Mouse (Mus musculus) embryonic facial prominence, embryonic 15.5 days (tissue): ENCODE measurements at regions not wholly inside any gene's neighbourhood (a gene's known extent, or its start where the extent isn't known, plus 50 kb on each side); places are given as distances from the start of the nearest gene placed in this dataset.

Experiments
- ATAC-seq: fragments of 200-750 bp; cut with Nextera tagmentation; 2 replicates; pipeline ENCODE4 v1.8.0; 2017; ENCODE audit warnings: low read depth, moderate TSS enrichment; ENCODE audit not compliant: insufficient number of reproducible peaks, low FRiP score, low TSS enrichment
- H3K27ac ChIP-seq: fragments of 300-500 bp; sonication (generic); replicated peaks from 2 replicates; pipeline ENCODE4 v1.5.1; 2015; ENCODE audit warnings: mild to moderate bottlenecking, inconsistent platforms
- H3K27me3 ChIP-seq: fragments of 300-500 bp; sonication (generic); 2 replicates; pipeline ENCODE4 v1.6.1; 2015; ENCODE audit warnings: inconsistent platforms
- H3K36me3 ChIP-seq: fragments of 300-500 bp; sonication (generic); 2 replicates; pipeline ENCODE4 v1.6.1; 2015; ENCODE audit warnings: mild to moderate bottlenecking, inconsistent platforms
- H3K4me1 ChIP-seq: fragments of 300-500 bp; sonication (generic); 2 replicates; pipeline ENCODE4 v1.6.1; 2015; ENCODE audit warnings: inconsistent platforms
- H3K4me2 ChIP-seq: fragments of 300-500 bp; sonication (generic); replicated peaks from 2 replicates; pipeline ENCODE4 v1.6.1; 2015; ENCODE audit warnings: mild to moderate bottlenecking, inconsistent platforms
- H3K4me3 ChIP-seq: fragments of 300-500 bp; sonication (generic); replicated peaks from 2 replicates; pipeline ENCODE4 v1.5.1; 2015; ENCODE audit warnings: mild to moderate bottlenecking, inconsistent platforms
- H3K9ac ChIP-seq: fragments of 300-500 bp; sonication (generic); 2 replicates; pipeline ENCODE4 v1.6.1; 2015; ENCODE audit warnings: inconsistent platforms
- H3K9me3 ChIP-seq: fragments of 300-500 bp; sonication (generic); replicated peaks from 2 replicates; pipeline ENCODE4 v1.6.1; 2016; ENCODE audit warnings: inconsistent platforms
- WGBS: fragments of 180-500 bp; shearing (Covaris S2); methylation state at CpG from one replicate; pipeline ENCODE4 v1.1.7; 2015; 5-methylcytosine and 5-hydroxymethylcytosine counted together

- H3K9me3 ChIP-seq, result no peaks in the 10 kb centered on the region
- H3K4me2 ChIP-seq, result no peak overlapping the region
- peaks cover 17% of the 10 kb centered on the region for H3K4me1 ChIP-seq
- H3K27me3 ChIP-seq, result no peaks in the 10 kb centered on the region
- H3K4me3 ChIP-seq, result no peak overlapping the region
- no peaks in the 10 kb centered on the region for H3K36me3 ChIP-seq
- H3K27ac ChIP-seq, result no peak overlapping the region
- no peak for ATAC-seq
- no peak overlapping the region for H3K9ac ChIP-seq
- WGBS, result 81% methylated on average over 8 of the region's 8 CpGs
Measured at GRCm38 (mm10) chr1:39102126-39102905, 91.2 kb upstream of the Npas2 start.

- no peak overlapping the region for H3K4me3 ChIP-seq
- no peak for ATAC-seq
- WGBS, result 78% methylated on average over 14 of the region's 14 CpGs
Measured at GRCm38 (mm10) chr1:39102989-39103910, 90.3 kb upstream of the Npas2 start.

GRCm38 (mm10) chr1:39105546-39106371, 87.8 kb upstream of the Npas2 start:
- peak overlapping the region; percentile 31 for H3K27ac ChIP-seq
- WGBS, result 36% methylated on average over 17 of the region's 17 CpGs
- no peak overlapping the region for H3K9ac ChIP-seq
- no peaks in the 10 kb centered on the region for H3K9me3 ChIP-seq
- H3K36me3 ChIP-seq, result no peaks in the 10 kb centered on the region
- no peaks in the 10 kb centered on the region for H3K27me3 ChIP-seq
- H3K4me2 ChIP-seq, result no peak overlapping the region
- H3K4me1 ChIP-seq, result peaks cover 17% of the 10 kb centered on the region
- ATAC-seq, result no peak
- H3K4me3 ChIP-seq, result no peak overlapping the region

More at GRCm38 (mm10) chr1:39102989-39103910, 90.3 kb upstream of the Npas2 start:
- Histone ChIP-seq H3K27me3 (no peaks in the 10 kb centered on the region), H3K36me3 (no peaks in the 10 kb centered on the region), H3K9ac (no peak overlapping the region), H3K27ac (no peak overlapping the region), H3K9me3 (no peaks in the 10 kb centered on the region), H3K4me1 (peaks cover 17% of the 10 kb centered on the region), H3K4me2 (no peak overlapping the region)

GRCm38 (mm10) chr1:39106372-39106643, 87.2 kb upstream of the Npas2 start:
- Histone ChIP-seq H3K4me2 (no peak overlapping the region), H3K9ac (no peak overlapping the region), H3K4me3 (no peak overlapping the region), H3K9me3 (no peaks in the 10 kb centered on the region), H3K36me3 (no peaks in the 10 kb centered on the region), H3K4me1 (peaks cover 17% of the 10 kb centered on the region), H3K27me3 (no peaks in the 10 kb centered on the region), H3K27ac (peak overlapping the region; percentile 18; the same call in 1 of the 2 replicates)
- WGBS, result 38% methylated on average over 4 of the region's 4 CpGs
- ATAC-seq, result peak; percentile 47; the same call in 1 of the 2 replicates

GRCm38 (mm10) chr1:39106650-39107049, 86.9 kb upstream of the Npas2 start:
- H3K9ac ChIP-seq, result no peak overlapping the region
- H3K9me3 ChIP-seq, result no peaks in the 10 kb centered on the region
- no peaks in the 10 kb centered on the region for H3K36me3 ChIP-seq
- no peak overlapping the region for H3K4me2 ChIP-seq
- H3K27ac ChIP-seq, result peak overlapping the region; percentile 18; the same call in 1 of the 2 replicates
- peaks cover 17% of the 10 kb centered on the region for H3K4me1 ChIP-seq
- H3K27me3 ChIP-seq, result no peaks in the 10 kb centered on the region
- WGBS, result 30% methylated on average over 6 of the region's 6 CpGs
- H3K4me3 ChIP-seq, result no peak overlapping the region
- ATAC-seq, result peak; percentile 43; the same call in 1 of the 2 replicates

- H3K27me3 ChIP-seq, result no peaks in the 10 kb centered on the region
- H3K9ac ChIP-seq, result no peak overlapping the region
- H3K4me1 ChIP-seq, result no peaks in the 10 kb centered on the region
- H3K9me3 ChIP-seq, result no peaks in the 10 kb centered on the region
- 80% methylated on average over 6 of the region's 6 CpGs for WGBS
- H3K4me2 ChIP-seq, result no peak overlapping the region
- no peaks in the 10 kb centered on the region for H3K36me3 ChIP-seq
- no peak for ATAC-seq
- H3K4me3 ChIP-seq, result no peak overlapping the region
- H3K27ac ChIP-seq, result 0 out of 2 replicates have a peak overlapping the region, but pooled peaks have one; percentile 17
Measured at GRCm38 (mm10) chr1:39116319-39116718, 77.2 kb upstream of the Npas2 start.

GRCm38 (mm10) chr1:39122316-39123015, 71.1 kb upstream of the Npas2 start:
- no peak overlapping the region for H3K4me2 ChIP-seq
- H3K36me3 ChIP-seq, result no peaks in the 10 kb centered on the region
- no peak overlapping the region for H3K4me3 ChIP-seq
- 56% methylated on average over 8 of the region's 8 CpGs for WGBS
- H3K4me1 ChIP-seq, result no peaks in the 10 kb centered on the region
- H3K9me3 ChIP-seq, result no peaks in the 10 kb centered on the region
- ATAC-seq, result no peak
- no peaks in the 10 kb centered on the region for H3K27me3 ChIP-seq
- no peak overlapping the region for H3K27ac ChIP-seq
- no peak overlapping the region for H3K9ac ChIP-seq

- 70% methylated on average over 10 of the region's 10 CpGs for WGBS
- H3K4me2 ChIP-seq, result no peak overlapping the region
- H3K36me3 ChIP-seq, result no peaks in the 10 kb centered on the region
- no peak overlapping the region for H3K9ac ChIP-seq
- H3K4me3 ChIP-seq, result no peak overlapping the region
- H3K9me3 ChIP-seq, result no peaks in the 10 kb centered on the region
- no peaks in the 10 kb centered on the region for H3K27me3 ChIP-seq
- ATAC-seq, result no peak
- H3K4me1 ChIP-seq, result no peaks in the 10 kb centered on the region
- H3K27ac ChIP-seq, result no peak overlapping the region
Measured at GRCm38 (mm10) chr1:39123081-39123812, 70.3 kb upstream of the Npas2 start.

GRCm38 (mm10) chr1:39123813-39124146, 69.8 kb upstream of the Npas2 start:
- Histone ChIP-seq H3K4me3 (no peak overlapping the region), H3K27me3 (no peaks in the 10 kb centered on the region), H3K27ac (no peak overlapping the region), H3K4me1 (no peaks in the 10 kb centered on the region), H3K4me2 (no peak overlapping the region), H3K9ac (no peak overlapping the region), H3K9me3 (no peaks in the 10 kb centered on the region), H3K36me3 (no peaks in the 10 kb centered on the region)
- WGBS, result 90% methylated on average over 2 of the region's 2 CpGs
- no peak for ATAC-seq

- Histone ChIP-seq H3K27me3 (no peaks in the 10 kb centered on the region), H3K27ac (peak overlapping the region; percentile 25; the same call in 1 of the 2 replicates), H3K4me3 (no peak overlapping the region), H3K9ac (no peak overlapping the region), H3K4me1 (peaks cover 8% of the 10 kb centered on the region), H3K9me3 (no peaks in the 10 kb centered on the region), H3K4me2 (no peak overlapping the region), H3K36me3 (no peaks in the 10 kb centered on the region)
- ATAC-seq, result no peak
- WGBS, result 45% methylated on average over 2 of the region's 2 CpGs
Measured at GRCm38 (mm10) chr1:39134521-39134920, 59.0 kb upstream of the Npas2 start.
